Mouse (Mus musculus) cortical plate, adult 2 months (tissue): Measurements from ENCODE around the gene Mtmr2. TPM values are rescaled to one million over a fixed set of nuclear protein-coding genes. Genes with fewer than 3 reads are reported as not detected.

ENCODE experiments used
- H3K27ac ChIP-seq: fragments of 200-500 bp; 2 replicates; pipeline ENCODE4 v1.5.1; 2012; ENCODE audit warnings: low read length, control low read depth, inconsistent platforms; ENCODE audit not compliant: insufficient read depth
- H3K4me1 ChIP-seq: fragments of 200-500 bp; 2 replicates; pipeline ENCODE4 v1.6.1; 2011; ENCODE audit warnings: low read length; ENCODE audit not compliant: control insufficient read depth, insufficient read depth
- H3K4me3 ChIP-seq: fragments of 200-500 bp; 2 replicates; pipeline ENCODE4 v1.5.1; 2011; ENCODE audit warnings: mild to moderate bottlenecking, low read length, control low read depth; ENCODE audit not compliant: insufficient read depth
- CTCF ChIP-seq: fragments of 200-500 bp; IDR thresholded peaks from 2 replicates; pipeline ENCODE4 v1.5.1; 2011; ENCODE audit warnings: mild to moderate bottlenecking, control low read depth, low read length; ENCODE audit not compliant: insufficient read depth; ENCODE audit errors: extremely low read depth
- POLR2A ChIP-seq: fragments of 200-500 bp; IDR thresholded peaks from 2 replicates; pipeline ENCODE4 v1.6.1; 2011; ENCODE audit warnings: mild to moderate bottlenecking, low read length, control low read depth; ENCODE audit not compliant: insufficient read depth; ENCODE audit errors: extremely low read depth
- polyA plus RNA-seq: library from polyadenylated mRNA; depleted of rRNA; stranded (reverse); fragments of >200 nt; gene quantifications from 2 replicates; pipeline ENCODE4 v1.2.3, GENCODE M21; 2012; rRNA removed

The Mtmr2 gene
- polyA plus RNA-seq, 1 experiment = 29.9 TPM

GRCm38 (mm10) chr9:13827406-13828086 lies 79.3 kb downstream of the Mtmr2 start, which contains the start of gene Fam76b:
Gene Fam76b (plus strand): TSS chr9:13827716.
- peak within 1 kb of the TSS; percentile 89 for H3K27ac ChIP-seq
- H3K4me1 ChIP-seq = no peaks in the 10 kb centered on the region; the same call in 1 of the 2 replicates
- peak within 1 kb of the TSS; percentile 45 for H3K4me3 ChIP-seq
- TF ChIP-seq CTCF (no peak), POLR2A (peak; percentile 75)

GRCm38 (mm10) chr9:13828087-13828441 lies 79.9 kb downstream of the Mtmr2 start:
- Histone ChIP-seq H3K4me3 (peak overlapping the region; percentile 45), H3K4me1 (no peaks in the 10 kb centered on the region; the same call in 1 of the 2 replicates), H3K27ac (peak overlapping the region; percentile 89)
- TF ChIP-seq CTCF (no peak), POLR2A (0 out of 2 replicates have a peak, but pooled peaks have one; percentile 11)

- H3K27ac ChIP-seq = no peak overlapping the region
- no peak for TF ChIP-seq CTCF
- TF ChIP-seq POLR2A = no peak
- no peaks in the 10 kb centered on the region for H3K4me1 ChIP-seq
- no peak overlapping the region for H3K4me3 ChIP-seq
Observed at GRCm38 (mm10) chr9:13835256-13835655, 87.0 kb downstream of the Mtmr2 start.

GRCm38 (mm10) chr9:13836726-13837125 lies 88.5 kb downstream of the Mtmr2 start:
- TF ChIP-seq POLR2A (no peak), CTCF (no peak)
- H3K4me1 ChIP-seq = no peaks in the 10 kb centered on the region
- no peak overlapping the region for H3K27ac ChIP-seq
- H3K4me3 ChIP-seq = no peak overlapping the region

GRCm38 (mm10) chr9:13847591-13847990 lies 99.4 kb downstream of the Mtmr2 start:
- TF ChIP-seq CTCF (no peak), POLR2A (no peak)
- no peak overlapping the region for H3K4me3 ChIP-seq
- H3K27ac ChIP-seq = no peak overlapping the region
- H3K4me1 ChIP-seq = no peaks in the 10 kb centered on the region

GRCm38 (mm10) chr9:13848481-13849480 lies 100.6 kb downstream of the Mtmr2 start:
- TF ChIP-seq POLR2A (no peak), CTCF (peak; percentile 62)
- Histone ChIP-seq H3K4me3 (no peak overlapping the region), H3K4me1 (no peaks in the 10 kb centered on the region), H3K27ac (no peak overlapping the region)

- no peak overlapping the region for H3K27ac ChIP-seq
- no peaks in the 10 kb centered on the region for H3K4me1 ChIP-seq
- no peak overlapping the region for H3K4me3 ChIP-seq
- no peak for TF ChIP-seq POLR2A
- no peak for TF ChIP-seq CTCF
Observed at GRCm38 (mm10) chr9:13853876-13854275, 105.7 kb downstream of the Mtmr2 start.

Other genes starting within 250 kb of the Mtmr2 start
- 19.2 and 22.4 TPM in 2 replicates for gene Cep57, start 78.7 kb downstream of the Mtmr2 start, polyA plus RNA-seq
- gene Fam76b, start 79.3 kb downstream of the Mtmr2 start, polyA plus RNA-seq = 20.8 and 22.2 TPM in 2 replicates